Mouse (Mus musculus): ENCODE measurements around the gene Prss21.
"Not testable (repeated sequence)": the region's sequence is repeated elsewhere in the genome, so short reads cannot be mapped to it uniquely, and the experiment has no call there.

Prss21 gene

GRCm38 (mm10) chr17:23850028-23850427 is 17.8 kb upstream of the Prss21 start:
- TF ChIP-seq GATA4 (IDR thresholded peaks at IDR 0.05; ENCODE audit: insufficient replicate concordance, low read length) = no peak

GRCm38 (mm10) chr17:23850853-23851749 is 16.8 kb upstream of the Prss21 start:
- TF ChIP-seq GATA4 (IDR thresholded peaks at IDR 0.05; ENCODE audit: insufficient replicate concordance, low read length) = peak; percentile 88

GRCm38 (mm10) chr17:23853292-23853691 is 14.6 kb upstream of the Prss21 start:
- TF ChIP-seq GATA4 (IDR thresholded peaks at IDR 0.05; ENCODE audit: insufficient replicate concordance, low read length) = no peak

- no peak for TF ChIP-seq GATA4 (IDR thresholded peaks at IDR 0.05; ENCODE audit: insufficient replicate concordance, low read length)
Measured at GRCm38 (mm10) chr17:23854229-23854765, 13.6 kb upstream of the Prss21 start.

- no peak for TF ChIP-seq GATA4 (IDR thresholded peaks at IDR 0.05; ENCODE audit: insufficient replicate concordance, low read length)
Measured at GRCm38 (mm10) chr17:23857193-23857592, 10.7 kb upstream of the Prss21 start.

GRCm38 (mm10) chr17:23857913-23858312 is 9.9 kb upstream of the Prss21 start:
- TF ChIP-seq GATA4 (IDR thresholded peaks at IDR 0.05; ENCODE audit: insufficient replicate concordance, low read length) = no peak

- TF ChIP-seq GATA4 (IDR thresholded peaks at IDR 0.05; ENCODE audit: insufficient replicate concordance, low read length) = no peak
Measured at GRCm38 (mm10) chr17:23862926-23863325, 4.9 kb upstream of the Prss21 start.

GRCm38 (mm10) chr17:23868513-23868912 is 657 bp downstream of the Prss21 start:
- no peak for TF ChIP-seq GATA4 (IDR thresholded peaks at IDR 0.05; ENCODE audit: insufficient replicate concordance, low read length)

GRCm38 (mm10) chr17:23873884-23874856 is 6.3 kb downstream of the Prss21 start:
- TF ChIP-seq GATA4 (IDR thresholded peaks at IDR 0.05; ENCODE audit: insufficient replicate concordance, low read length) = no peak

GRCm38 (mm10) chr17:23876741-23877140 is 8.9 kb downstream of the Prss21 start:
- no peak for TF ChIP-seq GATA4 (IDR thresholded peaks at IDR 0.05; ENCODE audit: insufficient replicate concordance, low read length)

- TF ChIP-seq GATA4 (IDR thresholded peaks at IDR 0.05; ENCODE audit: insufficient replicate concordance, low read length) = no peak
Measured at GRCm38 (mm10) chr17:23877166-23877565, 9.3 kb downstream of the Prss21 start.

- TF ChIP-seq GATA4 (IDR thresholded peaks at IDR 0.05; ENCODE audit: insufficient replicate concordance, low read length) = not testable (repeated sequence)
Measured at GRCm38 (mm10) chr17:23880576-23880975, 12.7 kb downstream of the Prss21 start, which contains the start of the genes Dcpp1 and Dcpp2. Gene Dcpp1 (plus strand): TSS chr17:23880876. Gene Dcpp2 (plus strand): TSS chr17:23880880.

- TF ChIP-seq GATA4 (IDR thresholded peaks at IDR 0.05; ENCODE audit: insufficient replicate concordance, low read length) = not testable (repeated sequence)
Measured at GRCm38 (mm10) chr17:23917158-23917557, 49.3 kb downstream of the Prss21 start, which contains the start of gene Dcpp3. Gene Dcpp3 (plus strand): TSS chr17:23917458.

All from liver, adult (tissue).